Mouse (Mus musculus): ENCODE results near the gene H2-DMa. TPM values are rescaled to one million over a fixed set of nuclear protein-coding genes. Genes with fewer than 3 reads are reported as not detected.
A peak's percentile ranks its signal among the peaks of the same experiment; 100 is the strongest.

The H2-DMa gene
- polyA plus RNA-seq, 1 experiment = 19.3 TPM

GRCm38 (mm10) chr17:34116736-34117370, 2.5 kb upstream of the H2-DMa start:
- no peak for TF ChIP-seq FLI1 (IDR thresholded peaks at IDR 0.05; ENCODE audit: low read length)
- TF ChIP-seq GATA1 (IDR thresholded peaks at IDR 0.05; ENCODE audit: borderline replicate concordance, low read length) = no peak
- peaks cover 75% of the 10 kb centered on the region for H3K36me3 ChIP-seq (replicated peaks; ENCODE audit: low read length)
- H3K4me1 ChIP-seq = peaks cover 54% of the 10 kb centered on the region
- no peaks in the 10 kb centered on the region for H3K9me3 ChIP-seq
- H3K27me3 ChIP-seq (replicated peaks) = no peaks in the 10 kb centered on the region
- peak overlapping the region; percentile 96 for H3K4me3 ChIP-seq (replicated peaks)

- Histone ChIP-seq H3K27me3 (replicated peaks) (no peaks in the 10 kb centered on the region), H3K4me3 (replicated peaks) (peak overlapping the region; percentile 96), H3K36me3 (replicated peaks; ENCODE audit: low read length) (peaks cover 68% of the 10 kb centered on the region), H3K9me3 (no peaks in the 10 kb centered on the region), H3K4me1 (peaks cover 52% of the 10 kb centered on the region)
- no peak for TF ChIP-seq FLI1 (IDR thresholded peaks at IDR 0.05; ENCODE audit: low read length)
- TF ChIP-seq GATA1 (IDR thresholded peaks at IDR 0.05; ENCODE audit: borderline replicate concordance, low read length) = no peak
Measured at GRCm38 (mm10) chr17:34117421-34118112, 1.8 kb upstream of the H2-DMa start.

- TF ChIP-seq FLI1 (IDR thresholded peaks at IDR 0.05; ENCODE audit: low read length) = no peak
- no peak for TF ChIP-seq GATA1 (IDR thresholded peaks at IDR 0.05; ENCODE audit: borderline replicate concordance, low read length)
- H3K36me3 ChIP-seq (replicated peaks; ENCODE audit: low read length) = peaks cover 61% of the 10 kb centered on the region
- no peaks in the 10 kb centered on the region for H3K27me3 ChIP-seq (replicated peaks)
- H3K4me1 ChIP-seq = peaks cover 48% of the 10 kb centered on the region
- peak overlapping the region; percentile 96 for H3K4me3 ChIP-seq (replicated peaks)
- H3K9me3 ChIP-seq = no peaks in the 10 kb centered on the region
Measured at GRCm38 (mm10) chr17:34118113-34118872, 1.0 kb upstream of the H2-DMa start.

- Histone ChIP-seq H3K4me3 (replicated peaks) (peak overlapping the region; percentile 96), H3K36me3 (replicated peaks; ENCODE audit: low read length) (peaks cover 58% of the 10 kb centered on the region), H3K27me3 (replicated peaks) (no peaks in the 10 kb centered on the region), H3K4me1 (peaks cover 48% of the 10 kb centered on the region), H3K9me3 (no peaks in the 10 kb centered on the region)
- TF ChIP-seq GATA1 (IDR thresholded peaks at IDR 0.05; ENCODE audit: borderline replicate concordance, low read length) = no peak
- TF ChIP-seq FLI1 (IDR thresholded peaks at IDR 0.05; ENCODE audit: low read length) = no peak
Measured at GRCm38 (mm10) chr17:34118873-34119248, 480 bp upstream of the H2-DMa start.

DNA sequence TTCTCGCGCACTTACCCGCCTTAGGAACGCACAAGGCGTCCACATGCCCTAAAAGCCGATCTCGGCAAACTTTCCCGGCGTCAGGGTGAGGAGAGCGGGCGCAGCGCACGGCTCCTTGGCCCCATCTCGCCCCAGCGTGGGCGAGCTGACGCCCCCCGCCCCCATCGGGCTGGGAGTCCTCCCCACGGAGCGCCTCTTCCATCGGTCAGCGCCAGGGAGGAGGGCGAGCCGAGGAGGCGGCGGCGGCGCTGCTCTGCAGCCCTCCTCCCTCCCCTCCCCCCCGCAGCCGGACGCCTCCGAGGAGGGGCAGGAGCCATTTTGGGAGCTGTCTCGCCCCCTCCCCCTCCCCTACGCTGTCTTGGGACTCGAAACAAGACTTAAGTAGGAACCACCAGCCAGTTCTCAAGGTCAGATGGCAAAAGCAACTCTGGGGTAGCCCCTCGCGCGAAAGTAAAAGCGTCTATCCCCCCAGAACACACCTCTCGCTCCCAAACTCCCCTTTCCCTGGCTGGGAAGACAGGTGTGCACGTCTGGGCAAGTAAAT, 911 bp downstream of the H2-DMa start:
- H3K4me3 ChIP-seq (replicated peaks) = peak overlapping the region; percentile 96
- H3K9me3 ChIP-seq = no peaks in the 10 kb centered on the region
- H3K4me1 ChIP-seq = peaks cover 47% of the 10 kb centered on the region
- TF ChIP-seq GATA1 (IDR thresholded peaks at IDR 0.05; ENCODE audit: borderline replicate concordance, low read length) (no peak), FLI1 (IDR thresholded peaks at IDR 0.05; ENCODE audit: low read length) (no peak)
- H3K27me3 ChIP-seq (replicated peaks) = no peaks in the 10 kb centered on the region
- peaks cover 52% of the 10 kb centered on the region for H3K36me3 ChIP-seq (replicated peaks; ENCODE audit: low read length)

- TF ChIP-seq FLI1 (IDR thresholded peaks at IDR 0.05; ENCODE audit: low read length) (no peak), GATA1 (IDR thresholded peaks at IDR 0.05; ENCODE audit: borderline replicate concordance, low read length) (no peak)
- Histone ChIP-seq H3K9me3 (no peaks in the 10 kb centered on the region), H3K27me3 (replicated peaks) (no peaks in the 10 kb centered on the region)
Measured at GRCm38 (mm10) chr17:34120814-34121171, 1.5 kb downstream of the H2-DMa start.

GRCm38 (mm10) chr17:34121172-34121878, 2.0 kb downstream of the H2-DMa start:
- TF ChIP-seq FLI1 (IDR thresholded peaks at IDR 0.05; ENCODE audit: low read length) (no peak), GATA1 (IDR thresholded peaks at IDR 0.05; ENCODE audit: borderline replicate concordance, low read length) (no peak)
- Histone ChIP-seq H3K4me3 (replicated peaks) (peak overlapping the region; percentile 96), H3K9me3 (no peaks in the 10 kb centered on the region), H3K4me1 (peaks cover 47% of the 10 kb centered on the region), H3K27me3 (replicated peaks) (no peaks in the 10 kb centered on the region), H3K36me3 (replicated peaks; ENCODE audit: low read length) (peaks cover 50% of the 10 kb centered on the region)

More at GRCm38 (mm10) chr17:34120814-34121171, 1.5 kb downstream of the H2-DMa start:
- Histone ChIP-seq H3K4me3 (replicated peaks) (peak overlapping the region; percentile 96), H3K36me3 (replicated peaks; ENCODE audit: low read length) (peaks cover 50% of the 10 kb centered on the region), H3K4me1 (peaks cover 47% of the 10 kb centered on the region)

DNA sequence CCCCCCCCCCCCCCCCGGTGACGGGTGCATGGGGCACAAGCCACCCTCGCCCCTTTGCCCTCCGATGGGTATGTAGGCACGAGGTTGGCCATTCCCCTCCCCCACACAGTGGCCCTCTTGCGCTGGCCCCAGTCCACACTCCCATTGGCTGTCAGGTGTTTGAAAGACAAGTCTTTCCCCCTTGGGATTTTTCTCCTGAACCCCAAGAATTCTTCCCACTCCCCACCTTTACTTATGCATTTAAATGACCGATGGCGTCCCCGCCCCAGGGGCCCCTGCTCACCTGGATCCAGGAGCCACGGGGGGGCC, 2.5 kb downstream of the H2-DMa start:
- H3K36me3 ChIP-seq (replicated peaks; ENCODE audit: low read length) = peaks cover 50% of the 10 kb centered on the region
- TF ChIP-seq FLI1 (IDR thresholded peaks at IDR 0.05; ENCODE audit: low read length) = no peak
- no peak for TF ChIP-seq GATA1 (IDR thresholded peaks at IDR 0.05; ENCODE audit: borderline replicate concordance, low read length)
- H3K4me1 ChIP-seq = peaks cover 47% of the 10 kb centered on the region

DNA sequence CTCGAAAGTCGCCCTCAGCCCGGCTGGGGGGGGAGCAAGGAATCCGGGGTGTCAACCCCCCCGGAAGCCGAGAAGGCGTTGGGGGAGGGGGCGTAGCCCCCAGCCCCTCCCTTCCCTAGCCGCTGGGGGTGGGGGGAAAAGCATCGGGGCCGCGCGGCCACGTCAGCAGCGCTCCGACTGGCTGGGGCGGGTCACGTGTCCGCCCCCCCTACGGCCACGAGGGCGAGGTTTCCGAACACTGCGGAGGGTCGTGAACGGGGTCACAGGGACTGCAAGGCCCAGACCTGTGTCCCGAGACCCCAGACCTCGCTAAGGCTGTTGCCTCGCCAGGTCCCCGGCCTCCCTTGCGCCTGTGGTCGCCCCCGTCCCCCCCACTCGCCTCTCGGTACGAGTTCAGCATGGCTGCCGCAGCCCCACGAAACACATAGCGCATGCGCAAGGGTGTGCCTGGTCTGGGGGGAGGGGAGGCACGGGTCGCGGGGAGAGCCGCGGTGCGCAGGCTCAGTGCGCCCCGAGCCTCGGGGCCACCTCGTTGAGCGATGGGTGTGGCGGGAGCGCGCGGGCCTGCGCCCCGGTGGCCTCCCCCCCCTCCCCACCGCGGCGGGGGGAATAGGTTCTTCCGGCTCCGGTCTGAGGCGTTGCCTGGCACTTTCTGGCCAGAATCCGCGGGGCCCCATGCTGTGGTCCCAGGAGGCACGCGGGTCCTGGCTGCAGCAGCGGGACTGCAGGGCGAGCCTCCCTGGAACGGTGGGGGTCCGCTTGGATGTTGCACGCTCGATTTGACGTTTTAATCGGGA, 3.0 kb downstream of the H2-DMa start, which contains the start of gene Brd2:
Gene Brd2 (minus strand): TSS at position 447 of the 797 bp plus-strand sequence.
- H3K4me1 ChIP-seq = peaks cover 48% of the 10 kb centered on the region
- TF ChIP-seq FLI1 (IDR thresholded peaks at IDR 0.05; ENCODE audit: low read length) = no peak
- TF ChIP-seq GATA1 (IDR thresholded peaks at IDR 0.05; ENCODE audit: borderline replicate concordance, low read length) = no peak
- peaks cover 50% of the 10 kb centered on the region for H3K36me3 ChIP-seq (replicated peaks; ENCODE audit: low read length)

More for the DNA sequence above, 2.5 kb downstream of the H2-DMa start:
- Histone ChIP-seq H3K27me3 (replicated peaks) (no peaks in the 10 kb centered on the region), H3K9me3 (no peaks in the 10 kb centered on the region), H3K4me3 (replicated peaks) (peak overlapping the region; percentile 96)

More for the DNA sequence above, 3.0 kb downstream of the H2-DMa start, which contains the start of gene Brd2:
- H3K4me3 ChIP-seq (replicated peaks) = peak within 1 kb of the TSS; percentile 96
- no peaks in the 10 kb centered on the region for H3K27me3 ChIP-seq (replicated peaks)
- no peaks in the 10 kb centered on the region for H3K9me3 ChIP-seq

All from megakaryocyte, embryonic 14.5 days (primary cell).